Mouse (Mus musculus): ENCODE data around the gene Pdx1. TPM values are rescaled to one million over a fixed set of nuclear protein-coding genes. Genes with fewer than 3 reads are reported as not detected.

Pdx1 gene
- polyA plus RNA-seq, 1 experiment from 2014 or later, result 0.25 TPM

- H3K27me3 ChIP-seq (replicated peaks), result peaks cover 60% of the 10 kb centered on the region
- peak; percentile 74 for ATAC-seq
- H3K4me3 ChIP-seq, result no peak overlapping the region
- 10% methylated on average over 16 of the region's 18 CpGs for WGBS (ENCODE audit: insufficient replicate concordance)
- H3K27ac ChIP-seq, result no peak overlapping the region
- peaks cover 20% of the 10 kb centered on the region for H3K4me1 ChIP-seq
- no peaks in the 10 kb centered on the region for H3K36me3 ChIP-seq
- no peak overlapping the region for H3K9ac ChIP-seq
- peak overlapping the region; percentile 34; the same call in 1 of the 2 replicates for H3K4me2 ChIP-seq
- no peaks in the 10 kb centered on the region for H3K9me3 ChIP-seq (replicated peaks)
These were observed 23.6 kb downstream of the Pdx1 start for GRCm38 (mm10) chr5:147293127-147293910.

DNA sequence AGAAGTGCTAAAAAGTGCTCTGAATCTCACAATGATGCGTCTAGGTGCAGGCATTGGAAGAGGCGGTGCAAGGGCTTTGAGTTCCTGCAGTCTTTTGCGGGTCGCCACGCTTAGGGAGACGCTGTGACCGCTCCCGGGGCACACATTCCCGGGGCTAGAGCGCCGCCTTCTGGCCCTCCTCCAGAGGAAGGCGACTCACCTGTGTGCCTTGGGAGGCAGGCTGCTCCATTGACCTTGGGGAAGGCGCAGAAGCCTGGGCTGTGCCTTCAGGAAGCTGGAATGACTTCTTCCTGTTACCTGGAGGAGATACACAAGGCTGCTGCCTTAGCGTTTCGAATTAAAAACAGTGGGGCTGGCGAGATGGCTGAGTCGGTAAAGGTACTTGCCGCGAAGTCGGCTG, 24.4 kb downstream of the Pdx1 start:
- 8% methylated on average over 20 of the region's 20 CpGs for WGBS (ENCODE audit: insufficient replicate concordance)
- no peak for ATAC-seq

DNA sequence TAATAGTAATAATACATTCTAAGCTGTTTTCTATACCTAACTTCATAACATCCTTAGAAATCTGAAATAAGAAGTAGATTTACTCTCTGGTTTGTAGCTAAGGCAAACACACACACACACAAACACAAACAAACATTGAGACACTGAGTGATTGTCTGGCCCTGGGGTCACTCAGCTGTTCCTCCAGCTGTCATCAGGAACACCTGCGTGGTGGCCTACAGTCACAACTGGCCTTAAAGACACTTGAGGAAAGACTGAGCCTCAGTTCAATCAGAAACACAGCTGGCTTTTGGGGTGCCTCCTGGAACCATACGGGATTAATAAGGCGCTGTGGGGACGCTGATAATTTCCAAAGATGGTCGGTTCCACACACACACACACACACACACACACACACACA, 27.5 kb downstream of the Pdx1 start:
- H3K4me1 ChIP-seq, result peaks cover 23% of the 10 kb centered on the region
- H3K36me3 ChIP-seq, result no peaks in the 10 kb centered on the region
- no peaks in the 10 kb centered on the region for H3K9me3 ChIP-seq (replicated peaks)
- peaks cover 97% of the 10 kb centered on the region for H3K27me3 ChIP-seq (replicated peaks)
- no peak overlapping the region for H3K27ac ChIP-seq
- no peak for ATAC-seq
- no peak overlapping the region for H3K4me2 ChIP-seq
- WGBS (ENCODE audit: insufficient replicate concordance), result 58% methylated on average over 5 of the region's 5 CpGs
- no peak overlapping the region for H3K9ac ChIP-seq
- H3K4me3 ChIP-seq, result no peak overlapping the region

More for the DNA sequence above, 24.4 kb downstream of the Pdx1 start:
- Histone ChIP-seq H3K27ac (no peak overlapping the region), H3K9me3 (replicated peaks) (no peaks in the 10 kb centered on the region), H3K4me2 (0 out of 2 replicates have a peak overlapping the region, but pooled peaks have one; percentile 3), H3K4me3 (no peak overlapping the region), H3K4me1 (peaks cover 20% of the 10 kb centered on the region), H3K27me3 (replicated peaks) (peaks cover 68% of the 10 kb centered on the region), H3K36me3 (no peaks in the 10 kb centered on the region), H3K9ac (no peak overlapping the region)

DNA sequence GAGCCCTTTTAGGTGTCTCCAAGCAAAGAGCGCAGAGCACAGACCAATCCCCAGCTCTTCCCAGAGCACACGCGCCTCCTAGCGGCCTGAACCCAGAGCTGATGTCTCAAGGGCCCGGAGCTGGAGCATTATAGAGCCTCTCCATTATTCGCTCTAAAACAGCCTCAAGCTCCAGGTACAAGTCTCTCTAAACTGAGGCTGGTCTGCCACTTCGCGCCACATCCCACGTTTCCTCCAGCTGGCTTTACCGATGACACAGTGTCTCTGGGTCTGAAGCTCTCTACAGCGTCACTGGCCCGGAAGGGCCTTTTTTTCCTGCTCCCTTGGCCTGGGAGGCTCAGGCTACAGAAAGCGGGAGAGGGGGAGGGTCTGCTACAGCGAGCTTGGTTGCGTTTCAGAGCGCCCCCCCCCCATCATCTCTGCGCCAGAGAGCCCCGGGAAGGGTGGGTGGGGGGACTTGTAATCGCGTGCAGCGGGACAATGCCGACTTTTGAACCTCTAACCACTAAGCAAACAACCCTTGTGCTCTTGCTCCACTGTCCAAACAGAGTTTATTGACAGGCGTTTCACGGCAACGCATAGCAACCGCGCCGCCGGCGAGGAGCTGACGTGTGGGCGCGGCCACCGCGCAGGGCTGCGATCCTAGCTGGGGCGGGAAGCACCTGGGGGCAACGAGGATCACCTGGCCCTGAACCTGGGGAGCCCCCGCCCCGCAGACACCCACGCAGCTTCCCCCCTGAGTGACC, 29.7 kb downstream of the Pdx1 start:
- WGBS (ENCODE audit: insufficient replicate concordance), result 1% methylated on average over 41 of the region's 41 CpGs
- Histone ChIP-seq H3K27me3 (replicated peaks) (peaks cover 97% of the 10 kb centered on the region), H3K36me3 (no peaks in the 10 kb centered on the region), H3K4me1 (peaks cover 10% of the 10 kb centered on the region; the same call in 1 of the 2 replicates), H3K4me2 (peak overlapping the region; percentile 52), H3K9me3 (replicated peaks) (no peaks in the 10 kb centered on the region), H3K27ac (peak overlapping the region; percentile 61; the same call in 1 of the 2 replicates), H3K4me3 (peak overlapping the region; percentile 19), H3K9ac (0 out of 2 replicates have a peak overlapping the region, but pooled peaks have one; percentile 2)
- ATAC-seq, result peak; percentile 77

- peaks cover 97% of the 10 kb centered on the region for H3K27me3 ChIP-seq (replicated peaks)
- no peak overlapping the region for H3K9ac ChIP-seq
- no peaks in the 10 kb centered on the region for H3K9me3 ChIP-seq (replicated peaks)
- 7% methylated on average over 4 of the region's 4 CpGs for WGBS (ENCODE audit: insufficient replicate concordance)
- H3K4me2 ChIP-seq, result peak overlapping the region; percentile 52
- H3K4me1 ChIP-seq, result peaks cover 10% of the 10 kb centered on the region; the same call in 1 of the 2 replicates
- peak; percentile 31 for ATAC-seq
- H3K27ac ChIP-seq, result no peak overlapping the region
- H3K36me3 ChIP-seq, result no peaks in the 10 kb centered on the region
- peak overlapping the region; percentile 19; the same call in 1 of the 2 replicates for H3K4me3 ChIP-seq
These were observed 30.2 kb downstream of the Pdx1 start for GRCm38 (mm10) chr5:147300001-147300363.

GRCm38 (mm10) chr5:147300917-147301780, 31.4 kb downstream of the Pdx1 start:
- Histone ChIP-seq H3K4me2 (no peak overlapping the region), H3K9me3 (replicated peaks) (no peaks in the 10 kb centered on the region), H3K4me1 (peaks cover 10% of the 10 kb centered on the region; the same call in 1 of the 2 replicates), H3K4me3 (no peak overlapping the region), H3K27me3 (replicated peaks) (peaks cover 98% of the 10 kb centered on the region), H3K36me3 (no peaks in the 10 kb centered on the region), H3K27ac (no peak overlapping the region), H3K9ac (no peak overlapping the region)
- WGBS (ENCODE audit: insufficient replicate concordance), result 3% methylated on average over 21 of the region's 21 CpGs
- no peak for ATAC-seq

DNA sequence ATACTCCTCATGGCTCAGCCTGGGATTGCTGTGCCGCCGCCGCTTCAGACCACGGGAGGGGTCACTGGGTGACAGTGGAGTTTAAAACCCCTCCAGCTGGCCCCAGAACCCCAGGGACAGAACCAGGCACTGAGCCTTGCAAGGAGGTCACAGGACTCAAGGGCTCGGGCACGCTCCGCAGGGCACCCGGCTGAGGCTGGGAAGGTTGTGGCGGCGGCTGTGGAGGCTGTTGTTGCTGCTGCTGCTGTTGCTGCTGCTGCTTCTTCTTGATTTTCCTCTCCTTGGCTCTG, 32.0 kb downstream of the Pdx1 start:
- H3K9me3 ChIP-seq (replicated peaks), result no peaks in the 10 kb centered on the region
- 5% methylated on average over 10 of the region's 10 CpGs for WGBS (ENCODE audit: insufficient replicate concordance)
- H3K9ac ChIP-seq, result no peak overlapping the region
- H3K27me3 ChIP-seq (replicated peaks), result peaks cover 100% of the 10 kb centered on the region
- H3K4me2 ChIP-seq, result no peak overlapping the region
- no peaks in the 10 kb centered on the region for H3K36me3 ChIP-seq
- no peak overlapping the region for H3K4me3 ChIP-seq
- H3K27ac ChIP-seq, result no peak overlapping the region
- ATAC-seq, result no peak
- H3K4me1 ChIP-seq, result peaks cover 10% of the 10 kb centered on the region

GRCm38 (mm10) chr5:147302141-147302540, 32.4 kb downstream of the Pdx1 start:
- no peak overlapping the region for H3K9ac ChIP-seq
- H3K36me3 ChIP-seq, result no peaks in the 10 kb centered on the region
- H3K27ac ChIP-seq, result no peak overlapping the region
- H3K4me1 ChIP-seq, result peaks cover 10% of the 10 kb centered on the region
- no peak overlapping the region for H3K4me2 ChIP-seq
- no peak for ATAC-seq
- H3K4me3 ChIP-seq, result no peak overlapping the region
- no peaks in the 10 kb centered on the region for H3K9me3 ChIP-seq (replicated peaks)
- peaks cover 100% of the 10 kb centered on the region for H3K27me3 ChIP-seq (replicated peaks)
- 12% methylated on average over 8 of the region's 8 CpGs for WGBS (ENCODE audit: insufficient replicate concordance)

DNA sequence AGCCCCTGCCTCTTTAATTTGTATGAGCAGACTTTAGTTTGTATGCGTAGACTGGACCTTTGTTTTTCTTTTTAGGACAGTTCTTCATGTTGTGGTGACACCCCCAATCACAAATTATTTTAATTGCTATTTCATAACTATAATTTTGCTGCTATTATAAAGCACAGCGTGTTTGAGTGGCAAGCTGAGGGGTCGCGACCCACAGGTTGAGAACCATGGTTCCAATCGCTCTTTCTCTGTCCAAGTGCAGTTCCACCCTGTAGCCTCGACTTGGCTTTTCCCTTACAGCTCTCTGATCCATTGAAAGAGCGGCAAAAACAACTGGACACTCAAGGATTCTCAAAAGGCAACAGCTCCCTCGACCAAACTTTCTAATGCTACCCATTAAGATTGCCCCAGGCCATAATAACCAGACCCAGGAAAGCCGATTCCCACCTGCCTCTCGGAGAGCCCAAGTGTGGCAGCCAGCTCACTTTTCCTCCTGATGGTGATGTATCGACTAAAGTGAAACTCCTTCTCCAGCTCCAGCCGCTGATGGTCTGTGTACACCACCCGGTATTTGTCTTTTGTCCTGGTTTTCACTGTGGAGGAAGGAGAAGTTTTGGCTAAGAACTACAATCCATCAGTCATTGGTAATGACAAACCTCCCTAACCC, 33.1 kb downstream of the Pdx1 start:
- 10% methylated on average over 13 of the region's 13 CpGs for WGBS (ENCODE audit: insufficient replicate concordance)
- H3K27me3 ChIP-seq (replicated peaks), result peaks cover 100% of the 10 kb centered on the region
- H3K36me3 ChIP-seq, result no peaks in the 10 kb centered on the region
- H3K4me1 ChIP-seq, result peaks cover 10% of the 10 kb centered on the region
- no peak overlapping the region for H3K27ac ChIP-seq
- H3K4me3 ChIP-seq, result no peak overlapping the region
- no peak overlapping the region for H3K4me2 ChIP-seq
- no peaks in the 10 kb centered on the region for H3K9me3 ChIP-seq (replicated peaks)
- ATAC-seq, result no peak
- no peak overlapping the region for H3K9ac ChIP-seq

GRCm38 (mm10) chr5:147304276-147305155, 34.8 kb downstream of the Pdx1 start:
- no peak overlapping the region for H3K4me3 ChIP-seq
- no peak for ATAC-seq
- no peaks in the 10 kb centered on the region for H3K36me3 ChIP-seq
- H3K27me3 ChIP-seq (replicated peaks), result peaks cover 100% of the 10 kb centered on the region
- H3K4me2 ChIP-seq, result no peak overlapping the region
- 1% methylated on average over 54 of the region's 54 CpGs for WGBS (ENCODE audit: insufficient replicate concordance)
- no peak overlapping the region for H3K9ac ChIP-seq
- no peak overlapping the region for H3K27ac ChIP-seq
- H3K4me1 ChIP-seq, result peaks cover 8% of the 10 kb centered on the region
- H3K9me3 ChIP-seq (replicated peaks), result no peaks in the 10 kb centered on the region

DNA sequence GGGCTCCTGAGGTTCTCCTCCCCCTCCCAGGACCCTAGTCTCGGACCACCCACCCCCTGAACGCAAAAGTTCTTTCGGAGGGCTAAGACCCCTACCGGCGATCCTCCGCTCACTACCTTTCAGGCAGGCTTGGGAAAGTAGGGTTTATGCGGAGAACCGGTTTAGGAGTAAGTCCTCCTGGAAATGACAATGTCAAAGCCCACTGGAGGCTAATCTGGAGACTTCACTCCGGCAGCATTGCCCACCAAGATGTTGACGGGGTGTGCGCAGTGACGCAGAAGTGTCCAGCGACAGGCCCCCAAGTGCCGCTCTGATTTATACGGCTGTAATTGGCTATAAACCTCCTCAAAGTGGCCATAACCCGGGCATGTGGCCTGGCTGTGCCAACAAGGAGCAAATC, 35.4 kb downstream of the Pdx1 start:
- H3K27ac ChIP-seq, result no peak overlapping the region
- H3K4me2 ChIP-seq, result no peak overlapping the region
- H3K9ac ChIP-seq, result no peak overlapping the region
- peaks cover 100% of the 10 kb centered on the region for H3K27me3 ChIP-seq (replicated peaks)
- ATAC-seq, result no peak
- 4% methylated on average over 16 of the region's 16 CpGs for WGBS (ENCODE audit: insufficient replicate concordance)
- no peaks in the 10 kb centered on the region for H3K9me3 ChIP-seq (replicated peaks)
- no peaks in the 10 kb centered on the region for H3K36me3 ChIP-seq
- H3K4me1 ChIP-seq, result peaks cover 1% of the 10 kb centered on the region
- no peak overlapping the region for H3K4me3 ChIP-seq

Data from liver, embryonic 12.5 days (tissue).